Mouse (Mus musculus): ENCODE measurements around the gene Rec8. TPM values are rescaled to one million over a fixed set of nuclear protein-coding genes. Genes with fewer than 3 reads are reported as not detected.

Gene Rec8
- 0.84 to 1.9 TPM (median 1.3 TPM) in 4 replicates for total RNA-seq (2023; ENCODE audit: inconsistent age)

GRCm38 (mm10) chr14:55617822-55618221 is at the start of gene Rec8:
Rec8 (plus strand) TSS chr14:55618037.

GRCm38 (mm10) chr14:55575302-55575701 is 42.5 kb upstream of the Rec8 start, which contains the start of gene Fitm1:
Fitm1 (plus strand) TSS chr14:55575617.

GRCm38 (mm10) chr14:55577871-55578667 is 39.8 kb upstream of the Rec8 start, which contains the start of gene Psme1:
Psme1 (plus strand) TSS chr14:55578123.

DNA sequence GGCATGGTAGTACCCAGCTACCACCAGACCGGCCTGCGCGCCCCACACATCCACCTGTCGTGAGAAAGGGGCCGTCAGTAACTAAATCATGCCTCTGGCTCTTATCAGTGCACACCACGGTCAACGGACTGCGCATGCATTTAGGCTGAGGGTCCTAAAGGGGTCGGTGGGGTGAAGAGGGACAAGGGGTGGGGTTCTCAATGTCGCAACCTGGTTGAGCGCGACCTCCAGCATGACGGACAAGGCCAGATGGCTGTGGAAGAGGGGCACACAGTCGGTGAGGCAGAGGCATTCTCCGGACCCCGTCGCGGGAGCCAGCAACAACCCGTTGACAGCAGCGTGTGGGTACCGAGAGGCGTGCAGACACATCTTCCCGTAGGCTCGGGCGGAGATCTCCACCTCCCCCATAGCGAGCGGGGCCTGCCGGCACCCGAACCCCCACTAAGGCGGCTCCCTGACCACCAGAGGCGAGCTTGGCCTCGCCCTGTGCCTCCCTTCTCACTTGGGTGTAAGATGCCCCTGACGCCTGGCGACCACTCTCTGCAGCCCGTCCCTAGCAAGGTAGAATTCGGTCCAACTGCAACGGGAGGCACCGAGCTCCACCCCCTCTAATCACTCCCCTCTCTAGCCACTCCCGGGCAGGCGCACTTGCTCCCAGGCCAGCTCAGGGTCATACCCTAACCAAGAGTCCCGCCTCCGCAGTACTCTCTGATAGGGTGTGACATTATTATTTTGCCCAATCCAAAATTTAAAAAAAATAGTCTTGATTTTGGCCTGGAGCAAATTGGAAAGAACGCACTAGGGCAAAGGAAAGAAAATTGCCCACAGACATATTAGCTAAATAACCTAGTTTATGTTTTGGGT is 32.9 kb upstream of the Rec8 start, which contains the start of gene Emc9:
Emc9 (minus strand) TSS at position 601 of the 864 bp plus-strand sequence.

DNA sequence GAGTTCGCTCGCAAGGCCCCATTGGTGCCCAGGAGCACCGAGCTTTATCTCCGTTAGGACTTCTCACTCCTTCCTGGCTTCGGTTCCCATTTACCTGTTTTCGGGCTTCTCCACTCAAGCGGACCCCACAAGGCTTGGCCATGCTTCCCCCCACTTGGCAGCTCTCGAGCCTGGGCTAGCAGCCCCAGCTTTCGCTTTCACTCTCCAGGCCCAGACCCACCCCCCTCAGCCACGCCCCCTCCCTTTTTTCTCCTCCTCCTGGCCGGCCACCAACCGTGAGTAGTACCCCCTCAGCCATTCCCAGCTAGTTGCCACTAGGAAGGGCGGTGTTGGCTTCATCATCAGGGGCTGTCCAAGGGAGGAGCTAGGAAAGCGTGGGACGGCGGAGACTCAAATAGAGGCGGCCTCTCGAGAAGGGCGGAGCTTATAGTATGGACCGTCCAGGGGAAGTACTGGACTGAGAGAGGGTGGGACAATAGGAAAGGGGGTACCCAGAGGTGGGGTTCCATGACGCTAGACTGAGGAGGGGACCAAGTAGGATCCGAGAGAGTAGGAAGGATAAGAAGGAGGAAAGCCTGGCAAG is 27.0 kb upstream of the Rec8 start, which contains the start of gene Psme2:
Psme2 (minus strand) TSS at position 366 of the 583 bp plus-strand sequence.

GRCm38 (mm10) chr14:55591331-55591891 is 26.4 kb upstream of the Rec8 start, which contains the start of gene Rnf31:
Rnf31 (plus strand) TSS chr14:55591708.

GRCm38 (mm10) chr14:55603271-55603632 is 14.6 kb upstream of the Rec8 start, which contains the start of gene Irf9:
Irf9 (plus strand) TSS chr14:55603571.

DNA sequence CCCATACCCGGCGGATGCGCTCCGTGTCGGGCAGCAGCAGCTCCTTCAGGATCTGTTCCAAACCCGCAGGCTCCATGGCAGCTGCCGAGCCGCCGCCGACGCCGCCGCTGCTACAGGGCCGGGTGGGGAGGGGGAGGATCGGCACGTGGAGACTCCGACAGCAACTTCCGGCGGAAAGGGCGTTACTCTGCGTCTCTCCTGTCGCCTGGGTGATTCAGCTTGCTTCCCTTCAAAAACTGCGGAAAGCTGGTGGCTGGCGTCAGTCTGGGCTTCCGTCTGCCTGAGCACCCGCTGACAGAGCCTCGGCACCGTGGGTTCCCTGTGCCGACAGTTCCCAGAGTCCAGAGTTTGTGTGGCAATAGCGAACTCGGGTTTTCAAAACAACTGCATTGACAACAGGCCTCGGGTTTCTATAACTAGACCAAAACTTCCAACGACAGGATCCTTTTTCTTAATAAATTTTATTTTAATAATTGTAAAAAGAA is 17.7 kb downstream of the Rec8 start, which contains the start of gene Ipo4:
Ipo4 (minus strand) TSS at position 435 of the 485 bp plus-strand sequence.

DNA sequence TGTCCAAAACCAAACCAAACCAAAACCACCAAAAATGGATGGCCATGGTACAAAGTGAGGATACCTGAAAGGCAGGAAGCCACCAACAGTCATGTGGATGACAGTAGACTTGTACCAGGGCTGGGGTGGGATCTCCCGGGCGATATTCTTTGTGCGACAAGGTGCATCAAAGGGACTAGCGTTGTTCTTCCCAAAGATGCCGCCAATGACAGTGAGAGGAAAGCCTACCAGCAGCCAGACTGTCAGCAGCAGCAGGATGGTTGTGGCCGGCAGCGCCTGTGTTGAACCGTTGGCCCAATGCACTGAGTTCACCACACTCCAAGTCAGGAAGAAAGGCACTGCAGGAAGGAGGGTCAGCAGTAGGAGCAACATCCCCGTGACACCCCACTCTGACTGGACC is 20.0 kb downstream of the Rec8 start, which contains the start of gene Gm49378:
Gm49378 (minus strand) TSS at position 101 of the 400 bp plus-strand sequence.

DNA sequence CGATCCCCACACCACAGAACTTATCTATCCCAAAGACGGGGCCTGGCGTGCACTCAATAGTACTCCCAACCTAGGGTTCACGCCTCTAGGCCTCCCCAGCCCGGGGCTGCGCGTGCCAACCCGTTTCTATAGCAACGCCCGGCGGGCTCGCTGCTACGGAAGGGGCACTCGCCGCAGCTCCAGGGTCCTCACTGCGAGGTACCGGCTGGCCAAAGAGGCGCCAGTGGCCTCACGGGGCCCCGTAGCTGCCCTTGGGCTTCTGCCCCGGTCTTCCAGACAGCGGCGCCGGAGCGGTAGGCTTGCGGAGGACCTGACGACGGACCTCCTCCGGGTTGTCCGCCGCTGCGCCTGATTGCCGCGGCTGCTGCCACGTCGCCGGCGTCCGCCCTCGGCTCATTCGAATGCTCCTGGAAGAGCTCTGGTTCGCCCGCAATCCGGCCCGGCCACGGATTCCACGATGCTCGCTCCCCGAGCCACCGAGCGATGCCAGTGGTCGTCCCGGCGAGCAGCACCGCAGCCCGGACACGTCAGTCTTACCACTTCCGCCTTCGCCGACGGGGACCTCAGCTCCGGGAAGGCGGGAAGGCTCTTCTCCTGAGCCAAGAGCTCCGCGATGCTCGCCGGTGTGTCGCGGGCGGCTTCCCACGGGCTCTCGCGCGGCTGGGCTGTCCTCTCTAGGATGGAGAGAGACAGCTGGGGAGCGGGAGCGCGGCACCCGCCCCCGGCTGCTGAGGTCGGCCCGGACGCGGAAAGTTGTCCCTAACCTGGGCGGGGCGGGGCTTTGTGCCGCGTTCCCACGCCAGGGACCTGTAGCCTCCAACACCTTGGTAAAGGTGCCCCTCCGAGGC is 25.4 kb downstream of the Rec8 start, which contains the start of gene Tm9sf1:
Tm9sf1 (minus strand) TSS at position 747 of the 848 bp plus-strand sequence.

GRCm38 (mm10) chr14:55649884-55650283 is 32.0 kb downstream of the Rec8 start, which contains the start of gene Tssk4:
Tssk4 (plus strand) TSS chr14:55650184.

DNA sequence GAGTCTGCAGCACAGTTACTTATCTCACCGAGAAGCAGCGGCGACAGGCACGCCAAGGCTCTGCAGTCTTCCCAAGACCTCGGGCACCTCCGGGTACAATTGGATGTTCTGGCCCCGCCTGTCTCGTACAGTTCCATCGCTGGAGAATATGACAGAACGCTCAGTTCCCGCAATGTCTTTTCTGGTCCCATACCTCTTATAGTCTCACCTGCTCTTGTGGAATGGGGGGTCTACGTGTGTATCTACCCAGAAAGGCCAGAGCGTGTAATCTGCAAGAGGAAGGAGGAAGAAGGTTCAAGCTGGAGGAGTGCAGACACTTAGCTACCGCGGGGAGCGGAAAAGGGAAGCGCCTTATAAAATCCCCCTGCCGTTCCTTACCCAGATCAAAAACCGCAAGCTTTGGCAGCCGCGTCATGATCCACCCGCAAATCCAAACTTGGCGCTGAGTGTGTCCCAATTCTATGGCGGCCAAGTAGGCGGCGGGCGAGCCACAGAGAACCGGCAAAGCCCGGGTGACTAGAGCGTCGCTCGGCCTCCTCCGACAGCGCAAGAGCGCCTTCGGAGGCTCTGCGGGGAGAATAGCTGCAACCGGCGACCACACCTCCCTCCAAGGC is 42.2 kb downstream of the Rec8 start, which contains the start of gene Mdp1:
Mdp1 (minus strand) TSS at position 549 of the 614 bp plus-strand sequence.

DNA sequence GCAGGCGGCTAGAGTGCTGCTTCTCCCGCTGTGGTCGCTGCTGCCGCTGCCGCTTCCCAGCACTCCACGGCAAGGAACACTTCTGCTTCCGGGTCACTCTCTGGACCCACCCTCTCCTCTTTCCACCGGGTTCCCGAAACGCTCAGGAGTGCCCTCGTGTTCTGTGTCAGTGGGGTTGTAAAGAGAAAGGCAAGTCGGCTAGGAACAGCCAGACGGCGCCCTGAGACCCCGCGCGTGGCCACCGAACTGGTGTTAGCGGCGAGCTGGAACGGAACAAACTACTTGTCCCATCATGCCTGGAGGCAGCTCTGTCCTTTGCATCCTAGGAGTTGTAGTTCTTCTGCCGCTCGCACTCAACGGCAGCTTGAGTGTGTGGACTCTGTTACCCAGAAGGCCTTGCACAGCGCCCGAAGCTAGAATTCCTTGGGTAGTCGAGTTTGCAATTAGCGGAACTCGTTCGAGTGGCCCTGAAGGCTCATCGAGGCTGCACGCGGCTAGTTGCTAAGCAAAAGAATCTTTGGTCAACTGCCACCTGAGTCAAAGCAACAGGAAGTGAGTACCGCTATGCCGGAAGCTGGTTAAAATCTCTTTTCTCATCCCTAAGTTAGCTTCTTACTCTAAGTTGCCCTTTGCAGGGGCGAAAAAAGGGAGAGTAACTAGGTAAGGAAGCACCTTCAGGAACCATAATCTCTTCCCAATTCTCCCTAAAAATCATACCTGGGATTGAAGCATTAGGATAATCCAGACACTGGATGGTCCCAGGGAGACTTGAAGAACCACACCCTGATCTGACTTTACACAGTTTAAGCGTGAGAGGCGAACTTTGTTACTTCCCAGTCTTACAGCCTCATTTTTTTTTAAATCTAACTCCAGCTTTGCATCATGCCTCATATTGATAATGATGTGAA is 54.2 kb downstream of the Rec8 start, which contains the start of the genes Gmpr2 and Nedd8:
Gmpr2 (plus strand) TSS at position 109 of the 908 bp plus-strand sequence.
Nedd8 (minus strand) TSS at position 292 of the 908 bp plus-strand sequence.

Other genes with a start within 250 kb of the Rec8 start
- gene Dhrs4, start 139.3 kb upstream of the Rec8 start, total RNA-seq (2023; ENCODE audit: inconsistent age): 19.5 to 36.7 TPM (median 22.7 TPM) in 4 replicates
- gene Carmil3, start 127.4 kb upstream of the Rec8 start, total RNA-seq (2023; ENCODE audit: inconsistent age): 4.4 to 6.7 TPM (median 5.7 TPM) in 4 replicates
- not detected in 4 replicates for gene Cpne6, start 107.6 kb upstream of the Rec8 start, total RNA-seq (2023; ENCODE audit: inconsistent age)
- gene Nrl, start 93.1 kb upstream of the Rec8 start, total RNA-seq (2023; ENCODE audit: inconsistent age): not detected in 4 replicates
- gene Pck2, start 77.8 kb upstream of the Rec8 start, total RNA-seq (2023; ENCODE audit: inconsistent age): 44.0 to 58.0 TPM (median 50.7 TPM) in 4 replicates
- 80.8 to 92.0 TPM (median 87.8 TPM) in 4 replicates for gene Dcaf11, start 58.0 kb upstream of the Rec8 start, total RNA-seq (2023; ENCODE audit: inconsistent age)
- 3.9 to 9.7 TPM (median 8.6 TPM) in 4 replicates for gene A730061H03Rik, start 57.6 kb upstream of the Rec8 start, total RNA-seq (2023; ENCODE audit: inconsistent age)
- gene Fitm1, start 42.4 kb upstream of the Rec8 start, total RNA-seq (2023; ENCODE audit: inconsistent age): not detected in 4 replicates
- gene Psme1, start 39.9 kb upstream of the Rec8 start, total RNA-seq (2023; ENCODE audit: inconsistent age): 237 to 297 TPM (median 278 TPM) in 4 replicates
- gene Emc9, start 32.7 kb upstream of the Rec8 start, total RNA-seq (2023; ENCODE audit: inconsistent age): 4.8 to 8.4 TPM (median 7.1 TPM) in 4 replicates
- gene Psme2, start 26.9 kb upstream of the Rec8 start, total RNA-seq (2023; ENCODE audit: inconsistent age): 270 to 386 TPM (median 320 TPM) in 4 replicates
- gene Rnf31, start 26.3 kb upstream of the Rec8 start, total RNA-seq (2023; ENCODE audit: inconsistent age): 98.7 to 119 TPM (median 107 TPM) in 4 replicates
- gene Irf9, start 14.5 kb upstream of the Rec8 start, total RNA-seq (2023; ENCODE audit: inconsistent age): 84.6 to 115 TPM (median 102 TPM) in 4 replicates
- gene Ipo4, start 17.9 kb downstream of the Rec8 start, total RNA-seq (2023; ENCODE audit: inconsistent age): 42.8 to 71.0 TPM (median 59.7 TPM) in 4 replicates
- gene Gm49378, start 19.9 kb downstream of the Rec8 start, total RNA-seq (2023; ENCODE audit: inconsistent age): 1.2 to 6.3 TPM (median 3.5 TPM) in 4 replicates
- 43.5 to 50.3 TPM (median 46.2 TPM) in 4 replicates for gene Tm9sf1, start 25.8 kb downstream of the Rec8 start, total RNA-seq (2023; ENCODE audit: inconsistent age)
- 2.7 to 3.3 TPM (median 3.2 TPM) in 4 replicates for gene Tssk4, start 32.1 kb downstream of the Rec8 start, total RNA-seq (2023; ENCODE audit: inconsistent age)
- gene Mdp1, start 42.5 kb downstream of the Rec8 start, total RNA-seq (2023; ENCODE audit: inconsistent age): 48.6 to 57.5 TPM (median 51.4 TPM) in 4 replicates
- gene Gmpr2, start 53.9 kb downstream of the Rec8 start, total RNA-seq (2023; ENCODE audit: inconsistent age): 21.8 to 29.4 TPM (median 27.7 TPM) in 4 replicates
- 173 to 208 TPM (median 188 TPM) in 4 replicates for gene Nedd8, start 54.1 kb downstream of the Rec8 start, total RNA-seq (2023; ENCODE audit: inconsistent age)
- 158 to 162 TPM (median 159 TPM) in 4 replicates for gene Tinf2, start 63.8 kb downstream of the Rec8 start, total RNA-seq (2023; ENCODE audit: inconsistent age)
- gene Tgm1, start 95.9 kb downstream of the Rec8 start, total RNA-seq (2023; ENCODE audit: inconsistent age): 1.2 to 3.0 TPM (median 1.2 TPM) in 4 replicates
- 73.0 to 82.3 TPM (median 79.9 TPM) in 4 replicates for gene Rabggta, start 104.2 kb downstream of the Rec8 start, total RNA-seq (2023; ENCODE audit: inconsistent age)
- gene Dhrs1, start 127.7 kb downstream of the Rec8 start, total RNA-seq (2023; ENCODE audit: inconsistent age): 23.1 to 26.7 TPM (median 25.5 TPM) in 4 replicates
- gene Nop9, start 127.7 kb downstream of the Rec8 start, total RNA-seq (2023; ENCODE audit: inconsistent age): 29.2 to 37.3 TPM (median 34.5 TPM) in 4 replicates
- not detected in 4 replicates for gene Cideb, start 140.4 kb downstream of the Rec8 start, total RNA-seq (2023; ENCODE audit: inconsistent age)
- gene Ltb4r2, start 143.4 kb downstream of the Rec8 start, total RNA-seq (2023; ENCODE audit: inconsistent age): 0.22 to 0.84 TPM (median 0.36 TPM) in 3 of 4 replicates, not detected in the other
- not detected in 4 replicates for gene Ltb4r1, start 147.9 kb downstream of the Rec8 start, total RNA-seq (2023; ENCODE audit: inconsistent age)
- 0.24 to 1.4 TPM (median 0.48 TPM) in 3 of 4 replicates, not detected in the other for gene Adcy4, start 166.1 kb downstream of the Rec8 start, total RNA-seq (2023; ENCODE audit: inconsistent age)
- gene Ripk3, start 170.8 kb downstream of the Rec8 start, total RNA-seq (2023; ENCODE audit: inconsistent age): 86.4 to 109 TPM (median 93.4 TPM) in 4 replicates
- not detected in 4 replicates for gene Nfatc4, start 205.1 kb downstream of the Rec8 start, total RNA-seq (2023; ENCODE audit: inconsistent age)
- gene Nynrin, start 236.0 kb downstream of the Rec8 start, total RNA-seq (2023; ENCODE audit: inconsistent age): 0.06 to 0.09 TPM in 2 of 4 replicates, not detected in the others